Mouse (Mus musculus) lung, embryonic 16.5 days (tissue): ENCODE data around the gene Slc16a12. TPM values are rescaled to one million over a fixed set of nuclear protein-coding genes. Genes with fewer than 3 reads are reported as not detected.

ENCODE experiments used
- ATAC-seq: fragments of 200-750 bp; cut with Nextera tagmentation; 2 replicates; pipeline ENCODE4 v1.8.0; 2017; ENCODE audit warnings: low read depth, mild to moderate bottlenecking, moderate library complexity
- H3K27ac ChIP-seq: fragments of 300-500 bp; sonication (generic); 2 replicates; pipeline ENCODE4 v1.5.1; 2014; ENCODE audit warnings: mild to moderate bottlenecking, control low read depth, low read length
- H3K27me3 ChIP-seq: fragments of 300-500 bp; sonication (generic); 2 replicates; pipeline ENCODE4 v1.6.1; 2014; ENCODE audit warnings: low read depth, low read length, mixed read lengths; ENCODE audit not compliant: control insufficient read depth, insufficient read depth
- H3K36me3 ChIP-seq: fragments of 300-500 bp; sonication (generic); 2 replicates; pipeline ENCODE4 v1.6.1; 2014; ENCODE audit warnings: low read length; ENCODE audit not compliant: control insufficient read depth, insufficient read depth
- H3K4me1 ChIP-seq: fragments of 300-500 bp; sonication (generic); replicated peaks from 2 replicates; pipeline ENCODE4 v1.6.1; 2014; ENCODE audit warnings: low read length, mixed read lengths; ENCODE audit not compliant: control insufficient read depth, insufficient read depth
- H3K4me2 ChIP-seq: fragments of 300-500 bp; sonication (generic); 2 replicates; pipeline ENCODE4 v1.6.1; 2014; ENCODE audit warnings: low read depth, low read length, control low read depth
- H3K4me3 ChIP-seq: fragments of 300-500 bp; sonication (generic); 2 replicates; pipeline ENCODE4 v1.5.1; 2014; ENCODE audit warnings: mild to moderate bottlenecking, low read length, control low read depth
- H3K9ac ChIP-seq: fragments of 300-500 bp; sonication (generic); 2 replicates; pipeline ENCODE4 v1.6.1; 2014; ENCODE audit warnings: low read length, control low read depth
- H3K9me3 ChIP-seq: fragments of 300-500 bp; sonication (generic); 2 replicates; pipeline ENCODE4 v1.6.1; 2016; ENCODE audit warnings: low read length; ENCODE audit not compliant: control insufficient read depth
- WGBS: fragments of 180-500 bp; shearing (Covaris S2); extraction: QIAGEN DNeasy Blood & Tissue Kit; methylation state at CpG from one replicate; pipeline ENCODE4 v1.1.7; 2014; 5-methylcytosine and 5-hydroxymethylcytosine counted together
- polyA plus RNA-seq: library from polyadenylated mRNA; unstranded; fragments of >200 nt; fragmentation: Nextera tagmentation; extraction: Ambion mirVana; gene quantifications from 2 replicates; pipeline ENCODE4 v1.2.1, GENCODE M21; 2015

The Slc16a12 gene
- polyA plus RNA-seq, 1 experiment from 2014 or later = 16.0 TPM

DNA sequence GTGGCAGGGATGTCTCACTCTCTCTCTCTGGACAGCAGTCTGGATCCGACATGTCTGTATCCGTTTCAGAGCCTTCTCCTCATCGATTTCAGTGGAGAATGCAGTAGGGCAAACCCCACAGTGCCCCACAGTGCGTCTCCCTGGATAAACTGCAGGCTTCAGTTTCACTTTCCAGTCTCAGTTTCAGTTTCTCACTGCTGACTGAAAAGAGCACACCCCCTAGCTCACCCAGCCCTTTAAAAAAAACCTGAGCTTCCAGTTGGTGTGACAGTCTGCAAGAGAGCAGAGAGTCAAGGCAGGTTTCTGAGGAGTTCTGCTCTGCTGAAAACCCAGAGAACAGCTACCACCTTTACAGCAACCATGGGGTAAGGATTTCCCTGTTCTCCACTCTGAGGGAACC lies 106.5 kb downstream of the Slc16a12 start, which contains the start of the genes Ifit1bl2 and Ifit1:
Gene Ifit1bl2 (minus strand): TSS at position 121 of the 400 bp plus-strand sequence.
Gene Ifit1 (plus strand): TSS at position 249 of the 400 bp plus-strand sequence.
- no peaks in the 10 kb centered on the region; the same call in 1 of the 2 replicates for H3K4me1 ChIP-seq
- WGBS = 28% methylated on average over 4 of the region's 4 CpGs
- H3K9me3 ChIP-seq = no peaks in the 10 kb centered on the region
- no peaks in the 10 kb centered on the region for H3K36me3 ChIP-seq
- H3K27ac ChIP-seq = no peak within 1 kb of the TSS
- peak within 1 kb of the TSS; percentile 14; the same call in 1 of the 2 replicates for H3K9ac ChIP-seq
- H3K4me3 ChIP-seq = peak within 1 kb of the TSS; percentile 20
- no peaks in the 10 kb centered on the region for H3K27me3 ChIP-seq
- peak within 1 kb of the TSS; percentile 45 for H3K4me2 ChIP-seq
- 0 out of 2 replicates have a peak, but pooled peaks have one; percentile 49 for ATAC-seq

DNA sequence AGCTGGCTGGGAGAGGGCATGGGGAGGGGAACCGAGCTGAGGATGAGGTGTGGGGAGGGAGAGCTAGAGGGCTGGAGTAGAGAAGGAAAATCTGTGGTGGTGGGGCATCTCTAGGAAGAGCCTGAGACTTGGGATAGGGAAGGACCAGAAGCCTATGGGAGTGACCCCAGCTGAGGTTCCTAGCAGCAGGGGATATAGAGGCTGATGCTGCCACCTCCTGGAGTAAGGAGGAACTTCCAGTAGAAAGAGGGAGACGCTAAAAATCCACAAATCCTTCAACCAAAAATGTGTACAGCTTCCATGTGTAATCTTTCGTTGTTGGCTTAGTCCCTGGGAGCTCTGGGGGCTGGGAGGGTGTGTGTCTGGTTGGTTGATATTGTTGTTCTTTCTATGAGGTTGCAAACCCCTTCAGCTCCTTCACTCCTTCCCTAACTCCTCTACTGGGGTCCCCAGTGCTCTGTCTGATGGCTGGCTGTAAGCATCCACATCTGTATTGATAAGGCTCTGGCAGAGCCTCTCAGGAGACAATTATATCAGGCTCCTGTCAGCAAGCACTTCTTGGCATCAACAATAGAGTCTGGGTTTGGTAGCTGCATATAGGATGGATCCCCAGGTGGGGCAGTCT lies 110.0 kb downstream of the Slc16a12 start:
- no peak overlapping the region for H3K27ac ChIP-seq
- 4% methylated on average over 3 of the region's 3 CpGs for WGBS
- H3K36me3 ChIP-seq = no peaks in the 10 kb centered on the region
- ATAC-seq = peak; percentile 78
- no peak overlapping the region for H3K9ac ChIP-seq
- H3K4me3 ChIP-seq = no peak overlapping the region
- H3K4me2 ChIP-seq = no peak overlapping the region
- no peaks in the 10 kb centered on the region; the same call in 1 of the 2 replicates for H3K4me1 ChIP-seq
- H3K9me3 ChIP-seq = no peaks in the 10 kb centered on the region
- no peaks in the 10 kb centered on the region for H3K27me3 ChIP-seq

DNA sequence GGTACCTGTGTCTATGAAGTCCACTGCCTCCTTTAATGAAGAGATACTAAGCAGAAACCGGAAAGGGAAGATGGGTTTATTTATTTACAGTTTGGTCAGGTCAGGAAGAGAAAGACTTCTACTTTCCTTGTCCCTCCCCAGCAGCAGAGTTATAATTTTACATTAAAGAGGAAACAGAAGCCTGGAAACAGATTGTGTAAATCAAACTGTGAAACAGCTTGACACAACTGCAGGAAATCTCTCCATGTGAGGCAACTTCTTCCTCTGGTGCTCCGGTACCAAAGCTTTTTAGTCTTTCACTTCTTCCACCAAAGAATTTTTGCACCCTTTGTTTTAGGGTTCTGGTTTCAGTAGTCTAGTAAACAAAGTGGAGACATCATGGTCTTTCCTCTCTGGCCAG lies 113.6 kb downstream of the Slc16a12 start:
- no peak for ATAC-seq
- Histone ChIP-seq H3K4me2 (no peak overlapping the region), H3K9ac (no peak overlapping the region), H3K4me3 (no peak overlapping the region), H3K27me3 (no peaks in the 10 kb centered on the region), H3K27ac (no peak overlapping the region), H3K36me3 (no peaks in the 10 kb centered on the region), H3K4me1 (no peaks in the 10 kb centered on the region; the same call in 1 of the 2 replicates), H3K9me3 (no peaks in the 10 kb centered on the region)
- 36% methylated on average over 2 of the region's 2 CpGs for WGBS

DNA sequence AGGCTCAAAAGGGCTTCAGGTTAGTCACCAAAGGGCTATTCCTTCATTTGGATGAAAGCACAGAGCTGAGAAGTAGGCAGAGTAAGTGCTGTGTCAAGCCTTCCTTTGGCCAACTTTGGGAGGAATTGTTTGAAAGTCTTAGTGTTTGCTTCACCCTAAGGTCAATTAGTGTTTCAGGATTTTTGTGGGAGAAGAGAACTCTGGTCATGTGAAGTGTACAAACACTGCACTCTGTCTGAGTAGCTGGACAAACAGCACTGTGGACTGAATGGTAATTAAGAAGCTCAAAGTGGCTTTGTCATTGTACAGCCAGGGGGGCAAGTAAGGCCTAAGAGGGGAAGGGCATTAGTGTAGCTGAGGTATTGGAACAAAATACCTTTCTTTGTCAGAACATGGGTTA lies 115.6 kb downstream of the Slc16a12 start:
- Histone ChIP-seq H3K36me3 (no peaks in the 10 kb centered on the region), H3K9ac (no peak overlapping the region), H3K27me3 (no peaks in the 10 kb centered on the region), H3K9me3 (no peaks in the 10 kb centered on the region), H3K4me3 (no peak overlapping the region), H3K4me1 (no peaks in the 10 kb centered on the region; the same call in 1 of the 2 replicates), H3K27ac (no peak overlapping the region), H3K4me2 (no peak overlapping the region)
- ATAC-seq = peak; percentile 88

DNA sequence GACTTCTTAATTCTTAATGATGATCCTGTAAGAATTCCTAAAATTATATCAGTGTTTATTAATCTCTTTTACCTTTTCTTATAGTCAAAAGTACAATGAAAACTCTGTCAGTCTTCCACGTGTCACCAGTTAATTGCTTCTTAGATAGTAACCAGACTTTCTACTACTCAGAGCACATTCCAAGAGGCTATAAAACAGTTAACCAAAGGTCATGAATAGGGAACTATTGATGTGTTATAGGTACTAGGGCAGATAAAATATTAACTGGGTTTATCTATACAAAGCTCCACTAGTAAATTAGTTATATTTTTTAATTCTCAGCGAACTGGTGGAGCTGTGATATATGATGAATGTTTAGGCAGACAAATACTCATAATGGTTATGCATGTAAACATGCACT lies 119.6 kb downstream of the Slc16a12 start:
- no peaks in the 10 kb centered on the region for H3K27me3 ChIP-seq
- WGBS = 76% methylated on average over 2 of the region's 2 CpGs
- H3K9me3 ChIP-seq = no peaks in the 10 kb centered on the region
- no peak overlapping the region for H3K4me2 ChIP-seq
- ATAC-seq = no peak
- H3K4me3 ChIP-seq = no peak overlapping the region
- H3K4me1 ChIP-seq = no peaks in the 10 kb centered on the region
- H3K27ac ChIP-seq = no peak overlapping the region
- H3K9ac ChIP-seq = no peak overlapping the region
- no peaks in the 10 kb centered on the region for H3K36me3 ChIP-seq

DNA sequence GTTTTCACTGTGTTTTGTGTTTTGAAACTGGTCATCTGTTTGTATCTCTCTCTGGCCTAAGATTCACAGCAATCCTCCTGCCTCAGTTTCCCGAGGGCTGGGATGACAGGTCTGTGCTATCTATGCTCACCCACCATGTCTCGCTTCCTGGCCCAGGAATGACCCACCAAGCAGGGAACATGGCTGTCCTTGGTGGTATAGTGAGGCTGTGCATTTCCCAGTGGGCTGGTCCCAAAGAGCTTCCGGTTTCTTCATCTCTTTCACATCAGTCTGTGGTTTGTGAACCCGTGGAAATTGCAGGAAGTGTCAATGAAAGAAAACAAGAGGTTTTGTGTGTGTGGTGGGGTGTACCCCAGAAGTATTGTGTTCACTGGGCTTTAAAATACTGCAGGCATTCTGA lies 122.4 kb downstream of the Slc16a12 start:
- no peak overlapping the region for H3K4me3 ChIP-seq
- no peaks in the 10 kb centered on the region for H3K4me1 ChIP-seq
- no peak overlapping the region for H3K9ac ChIP-seq
- H3K4me2 ChIP-seq = no peak overlapping the region
- 80% methylated on average over 4 of the region's 4 CpGs for WGBS
- no peaks in the 10 kb centered on the region for H3K9me3 ChIP-seq
- no peak overlapping the region for H3K27ac ChIP-seq
- H3K27me3 ChIP-seq = no peaks in the 10 kb centered on the region
- no peak for ATAC-seq
- H3K36me3 ChIP-seq = no peaks in the 10 kb centered on the region

DNA sequence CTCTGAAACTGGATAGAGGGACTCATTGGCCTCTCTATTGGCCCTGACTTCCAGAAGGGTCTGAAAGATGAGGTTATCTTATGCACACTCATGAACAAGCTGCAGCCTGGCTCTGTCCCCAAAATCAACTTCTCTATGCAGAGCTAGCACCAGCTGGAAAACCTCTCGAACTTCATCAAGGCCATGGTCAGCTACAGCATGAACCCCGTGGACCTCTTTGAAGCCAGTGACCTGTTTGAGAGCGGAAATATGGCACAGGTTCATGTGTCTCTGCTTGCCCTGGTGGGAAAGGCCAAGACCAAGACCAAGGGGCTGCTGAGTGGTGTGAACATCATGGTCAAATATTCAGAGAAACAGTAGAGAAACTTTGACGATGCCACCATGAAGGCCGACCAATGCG lies 123.3 kb downstream of the Slc16a12 start:
- H3K27me3 ChIP-seq = no peaks in the 10 kb centered on the region
- no peak overlapping the region for H3K4me2 ChIP-seq
- H3K4me1 ChIP-seq = no peaks in the 10 kb centered on the region
- no peak overlapping the region for H3K27ac ChIP-seq
- WGBS = 86% methylated on average over 6 of the region's 6 CpGs
- H3K9me3 ChIP-seq = no peaks in the 10 kb centered on the region
- H3K9ac ChIP-seq = no peak overlapping the region
- no peak for ATAC-seq
- H3K4me3 ChIP-seq = no peak overlapping the region
- no peaks in the 10 kb centered on the region for H3K36me3 ChIP-seq

DNA sequence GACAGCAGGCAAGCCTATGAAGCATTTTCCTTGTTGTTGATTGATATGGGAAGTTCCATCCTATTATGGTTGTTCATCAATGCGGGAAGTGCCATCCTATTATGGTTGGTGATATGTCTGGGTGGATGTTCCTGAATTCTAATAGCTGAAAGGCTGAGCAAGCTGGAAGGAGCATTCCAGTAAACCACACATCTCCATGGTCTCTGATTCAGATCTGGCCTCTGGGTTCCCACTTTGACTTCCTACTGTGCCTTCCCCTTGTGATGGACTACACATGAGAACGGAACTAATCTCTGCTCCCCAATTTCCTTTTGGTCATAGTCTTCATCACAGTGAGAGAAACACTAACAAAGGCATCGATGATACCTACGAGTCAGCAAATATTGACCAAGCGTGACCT lies 126.2 kb downstream of the Slc16a12 start:
- H3K4me3 ChIP-seq = no peak overlapping the region
- WGBS = 75% methylated on average over 5 of the region's 5 CpGs
- H3K9me3 ChIP-seq = no peaks in the 10 kb centered on the region
- no peaks in the 10 kb centered on the region for H3K4me1 ChIP-seq
- no peak for ATAC-seq
- H3K27ac ChIP-seq = no peak overlapping the region
- H3K4me2 ChIP-seq = no peak overlapping the region
- no peak overlapping the region for H3K9ac ChIP-seq
- H3K27me3 ChIP-seq = no peaks in the 10 kb centered on the region
- no peaks in the 10 kb centered on the region for H3K36me3 ChIP-seq
